Mouse (Mus musculus) gastrocnemius, postnatal 25 days (tissue): ENCODE data around the gene Atp6v0b. TPM values are rescaled to one million over a fixed set of nuclear protein-coding genes. Genes with fewer than 3 reads are reported as not detected.

ENCODE experiments used
- DNase-seq: peaks from one replicate; pipeline ENCODE4 v3.0.0; 2022
- total RNA-seq, 2 experiments: library from RNA; stranded (reverse); gene quantifications; 1 replicate in 1 of 2; 2 replicates in 1 of 2; pipeline ENCODE4 v1.2.3; 2021

Atp6v0b gene
- total RNA-seq, 2 experiments from 2014 or later, result 72.1 to 75.9 TPM

GRCm38 (mm10) chr4:117871787-117872186 is 15.3 kb downstream of the Atp6v0b start:
- no peak for DNase-seq

DNA sequence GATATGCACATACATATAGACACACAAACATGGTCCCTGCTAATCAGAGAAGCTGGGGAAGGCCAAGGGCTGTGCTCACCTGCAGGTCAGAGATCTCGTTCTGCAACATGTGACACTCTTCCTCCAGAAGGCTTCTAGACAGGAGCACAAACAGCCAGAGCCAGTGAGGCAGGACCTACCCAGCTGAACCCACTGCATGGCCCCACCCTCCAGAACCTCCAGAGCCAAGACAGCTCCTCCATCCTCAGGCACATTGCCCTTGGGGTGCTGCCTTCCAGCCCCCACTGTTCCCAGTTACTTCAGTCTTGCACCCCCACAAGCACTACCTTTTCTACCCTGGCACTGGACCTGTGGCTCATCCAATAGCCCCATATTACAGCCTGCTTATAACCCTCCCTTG is 16.7 kb downstream of the Atp6v0b start:
- DNase-seq, result no peak

DNA sequence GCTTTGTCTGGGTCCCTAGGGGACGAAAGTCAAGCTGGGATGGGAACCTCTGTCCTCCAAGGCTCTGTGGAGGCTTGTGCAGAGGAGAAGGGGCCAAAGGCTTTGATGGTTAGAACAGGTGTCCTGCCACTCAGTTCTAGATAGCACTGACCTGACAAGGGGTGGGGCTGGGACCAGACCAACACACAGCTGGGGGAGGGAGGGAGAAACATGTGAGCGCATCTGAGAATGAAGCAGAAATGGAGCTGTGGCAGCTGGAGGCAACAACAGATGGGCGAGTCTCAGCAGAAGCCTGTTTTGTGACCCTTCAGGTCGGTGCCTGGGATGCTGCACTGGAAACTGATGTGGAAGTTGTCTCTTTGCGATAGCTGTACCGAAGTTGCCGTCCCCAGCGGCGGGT is 17.8 kb downstream of the Atp6v0b start:
- DNase-seq, result no peak

DNA sequence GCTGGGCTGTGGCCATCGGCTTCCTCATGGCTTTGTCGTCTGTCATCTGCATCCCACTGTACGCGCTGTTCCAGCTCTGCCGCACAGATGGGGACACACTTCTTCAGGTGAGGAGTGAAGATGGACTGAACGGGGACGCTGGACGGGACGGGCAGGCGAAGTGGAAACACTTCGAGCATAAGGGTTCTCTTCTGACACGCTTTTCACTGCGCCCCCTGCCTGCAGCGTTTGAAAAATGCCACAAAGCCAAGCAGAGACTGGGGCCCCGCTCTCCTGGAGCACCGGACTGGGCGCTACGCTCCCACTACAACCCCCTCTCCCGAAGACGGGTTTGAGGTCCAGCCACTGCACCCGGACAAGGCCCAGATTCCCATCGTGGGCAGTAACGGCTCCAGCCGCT is 19.3 kb downstream of the Atp6v0b start:
- DNase-seq, result peak; percentile 40

DNA sequence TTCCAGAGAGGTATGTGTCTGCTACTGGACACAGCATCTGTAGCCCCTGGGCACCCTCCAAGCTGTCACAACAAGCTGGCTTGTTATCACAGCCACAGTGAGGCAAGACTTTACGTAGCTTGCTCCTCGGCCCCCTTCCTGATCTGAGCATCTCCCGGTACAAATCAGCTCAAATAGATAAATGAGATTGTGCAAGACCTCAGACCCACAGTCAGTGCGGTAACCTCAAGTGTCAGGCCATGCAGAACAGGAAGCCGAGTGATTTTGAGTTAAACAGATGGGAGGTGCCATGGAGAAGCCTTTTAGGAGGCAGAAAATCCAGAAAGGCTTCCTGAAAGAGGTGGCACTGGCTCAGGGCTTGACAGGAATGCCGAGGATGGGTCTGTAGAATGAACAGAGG is 20.1 kb downstream of the Atp6v0b start:
- DNase-seq, result no peak

DNA sequence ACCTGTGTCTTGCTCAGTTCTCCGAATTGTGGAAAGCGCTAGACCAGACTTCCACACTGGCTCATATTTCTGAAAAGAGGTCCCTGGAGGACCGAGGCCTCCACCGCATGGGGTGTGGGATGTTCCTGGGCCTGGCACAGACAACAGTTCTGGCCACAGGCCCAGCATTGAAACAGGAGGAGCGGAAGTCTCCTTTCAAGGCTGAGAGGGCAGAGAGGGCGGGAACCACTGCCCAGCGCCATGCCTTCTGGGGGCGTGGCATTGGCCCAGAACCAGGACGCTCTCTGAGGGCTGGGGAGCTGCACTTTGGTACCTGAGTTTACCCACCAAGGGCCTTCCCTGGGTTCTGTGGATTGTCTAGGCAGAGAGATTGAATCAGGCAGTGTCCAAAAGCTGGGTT is 21.1 kb downstream of the Atp6v0b start:
- DNase-seq, result peak; percentile 81

GRCm38 (mm10) chr4:117862823-117863222 is 24.3 kb downstream of the Atp6v0b start:
- no peak for DNase-seq

GRCm38 (mm10) chr4:117860570-117860969 is 26.6 kb downstream of the Atp6v0b start:
- DNase-seq, result no peak

DNA sequence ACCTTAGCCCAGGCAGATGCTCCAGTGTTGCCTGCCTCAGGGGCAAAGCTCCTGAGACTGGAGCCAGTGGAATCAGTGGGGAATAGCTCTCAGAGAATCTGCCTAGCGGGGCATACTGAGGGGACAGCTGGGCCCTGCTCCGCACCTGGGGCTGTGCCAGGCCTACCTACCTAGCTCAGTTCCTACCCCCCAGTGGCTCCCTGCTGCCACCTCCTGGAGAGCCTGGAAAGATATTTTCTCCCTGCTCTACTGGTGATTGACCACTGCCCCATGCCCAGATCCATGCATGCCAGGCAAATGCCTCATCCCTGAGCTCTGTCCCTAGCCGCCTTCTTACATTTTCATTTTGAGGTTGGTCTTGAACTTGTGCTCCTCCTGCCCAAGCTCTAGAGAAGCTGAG is 28.3 kb downstream of the Atp6v0b start:
- peak; percentile 66 for DNase-seq

- no peak for DNase-seq
These were observed 32.0 kb downstream of the Atp6v0b start for GRCm38 (mm10) chr4:117855146-117855545.

DNA sequence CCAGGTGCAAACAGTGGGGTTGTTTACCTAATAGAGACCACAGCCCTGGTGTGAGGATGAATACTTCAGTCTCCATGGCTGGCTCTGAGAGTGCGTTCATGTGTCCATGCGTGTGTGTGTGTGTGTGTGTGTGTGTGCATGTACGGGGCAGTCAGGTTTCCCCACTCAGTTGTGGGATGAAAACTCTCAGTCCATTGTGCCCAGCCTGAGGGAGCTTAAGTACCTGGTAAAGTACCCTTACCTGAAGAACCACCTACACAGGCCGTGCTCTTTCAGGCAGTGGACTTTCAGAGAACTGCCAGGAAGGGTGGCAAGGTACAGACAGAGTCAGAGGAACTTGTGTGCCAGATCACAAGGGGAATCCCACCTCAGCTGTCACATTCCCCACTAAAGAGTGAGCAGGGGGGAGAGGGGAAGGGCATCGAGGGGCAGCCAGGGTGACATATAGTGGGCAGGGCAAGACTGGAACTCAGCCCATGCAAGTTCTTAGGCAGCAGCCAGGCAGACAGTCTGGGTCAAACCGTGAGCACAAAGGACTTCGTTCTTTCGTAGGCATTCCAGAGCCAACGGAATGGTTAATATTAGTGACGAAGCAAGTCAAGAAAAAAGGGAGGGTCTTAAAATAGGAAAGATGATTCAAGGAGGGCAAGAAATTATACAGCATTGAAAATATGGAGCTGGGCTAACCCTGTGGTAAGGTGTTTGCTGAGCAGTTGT is 34.8 kb downstream of the Atp6v0b start:
- DNase-seq, result no peak

GRCm38 (mm10) chr4:117850871-117851270 is 36.3 kb downstream of the Atp6v0b start:
- DNase-seq, result peak; percentile 51

DNA sequence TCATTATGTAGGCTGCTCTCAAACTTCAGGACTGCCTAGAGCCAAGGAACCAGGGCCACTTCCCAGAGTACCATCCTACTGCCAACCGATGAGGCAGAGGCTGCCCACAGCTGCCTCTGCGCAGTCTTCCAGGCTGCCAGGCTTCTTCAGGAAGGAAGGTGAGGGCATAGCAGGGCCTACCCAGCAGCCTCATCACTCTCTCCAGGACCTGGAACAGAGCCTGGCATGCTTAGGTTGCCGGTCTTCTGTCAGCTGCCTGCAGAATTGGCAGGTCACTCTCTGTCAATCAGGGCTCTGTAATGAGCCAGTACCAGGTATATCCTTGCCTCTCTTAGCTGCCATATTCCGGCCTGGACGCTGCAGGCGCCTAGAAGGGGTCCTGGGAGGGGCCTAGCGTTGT is 37.0 kb downstream of the Atp6v0b start:
- peak; percentile 70 for DNase-seq

DNA sequence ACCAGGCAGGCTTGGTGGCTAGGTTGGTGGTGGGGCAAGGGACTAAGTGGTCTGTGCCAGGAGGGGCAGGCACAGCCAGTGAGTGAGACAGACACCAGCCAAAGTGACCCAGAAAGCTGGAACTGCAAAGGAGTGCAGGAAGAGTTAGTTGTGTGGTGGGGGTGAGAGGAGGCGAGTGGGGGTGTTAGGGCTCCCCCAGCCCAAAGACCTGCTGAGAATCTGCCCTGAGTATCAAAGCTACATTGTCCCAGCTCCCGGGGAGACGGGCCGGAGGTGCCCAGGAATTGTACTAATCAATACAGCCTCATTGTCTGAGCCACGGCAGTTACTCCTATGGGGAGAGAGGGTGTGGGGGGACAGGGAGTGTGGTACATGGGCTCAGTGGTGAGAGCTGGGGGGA is 37.6 kb downstream of the Atp6v0b start:
- DNase-seq, result no peak

- no peak for DNase-seq
These were observed 38.1 kb downstream of the Atp6v0b start for GRCm38 (mm10) chr4:117849063-117849462.

- DNase-seq, result no peak
These were observed 40.1 kb downstream of the Atp6v0b start for GRCm38 (mm10) chr4:117847011-117847410.

DNA sequence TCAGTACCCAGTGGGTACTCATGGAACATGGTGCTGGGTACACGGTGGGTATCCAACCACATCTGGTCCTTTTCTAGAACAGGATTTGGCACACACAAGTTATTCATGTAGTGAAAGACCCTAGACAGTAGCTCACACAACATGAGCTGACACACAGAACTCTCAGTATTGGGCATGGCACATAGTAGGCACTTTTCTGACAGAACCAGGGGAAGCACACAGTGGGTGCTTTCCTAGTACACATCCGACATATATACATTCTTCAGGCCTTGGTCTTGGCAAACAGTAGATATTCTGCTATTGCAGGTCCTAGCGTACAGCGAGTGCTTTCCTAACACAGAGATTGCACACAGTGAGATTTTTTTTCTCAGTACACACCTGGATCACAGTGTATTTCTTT is 40.9 kb downstream of the Atp6v0b start:
- DNase-seq, result no peak

DNA sequence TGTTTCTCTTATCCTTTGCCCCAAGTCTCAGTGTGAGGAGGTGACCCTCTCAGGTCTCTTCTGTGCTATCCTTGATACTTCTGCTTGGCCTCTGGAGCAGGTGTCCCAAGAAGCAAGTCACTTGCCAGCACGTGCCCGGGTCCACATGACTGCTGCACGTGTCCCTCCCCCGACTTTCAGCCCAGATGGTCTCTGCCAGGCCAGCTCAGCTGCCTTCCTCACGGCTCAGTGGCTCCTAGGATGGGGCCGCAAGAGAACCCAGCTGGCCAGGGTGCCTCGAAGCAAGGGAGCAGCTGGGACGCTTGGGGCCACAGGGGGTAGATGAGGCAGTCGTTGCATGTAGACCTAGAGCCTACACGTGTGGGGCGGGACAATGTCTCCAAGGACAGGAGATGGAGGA is 41.8 kb downstream of the Atp6v0b start:
- DNase-seq, result no peak

- no peak for DNase-seq
These were observed 42.7 kb downstream of the Atp6v0b start for GRCm38 (mm10) chr4:117844467-117844866.

DNA sequence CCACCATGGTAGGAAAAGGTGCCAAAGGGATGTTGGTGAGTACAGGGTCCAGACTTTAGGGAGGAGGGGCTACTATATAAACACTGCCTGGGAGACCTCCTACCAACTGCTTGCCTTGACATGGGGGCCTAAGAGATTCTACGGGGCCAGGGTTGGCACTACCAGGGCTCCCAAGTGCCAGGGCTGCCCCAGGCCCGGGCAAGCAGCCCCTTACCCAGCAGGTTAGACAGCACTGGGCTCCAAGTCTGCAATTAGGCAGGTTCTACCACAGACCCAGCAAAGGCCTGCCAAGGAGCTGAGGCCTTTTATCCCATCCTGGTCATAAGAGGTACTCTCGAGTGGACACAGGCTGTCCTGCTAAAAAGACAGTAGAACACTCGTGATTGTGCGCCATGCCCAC is 44.0 kb downstream of the Atp6v0b start:
- DNase-seq, result no peak

DNA sequence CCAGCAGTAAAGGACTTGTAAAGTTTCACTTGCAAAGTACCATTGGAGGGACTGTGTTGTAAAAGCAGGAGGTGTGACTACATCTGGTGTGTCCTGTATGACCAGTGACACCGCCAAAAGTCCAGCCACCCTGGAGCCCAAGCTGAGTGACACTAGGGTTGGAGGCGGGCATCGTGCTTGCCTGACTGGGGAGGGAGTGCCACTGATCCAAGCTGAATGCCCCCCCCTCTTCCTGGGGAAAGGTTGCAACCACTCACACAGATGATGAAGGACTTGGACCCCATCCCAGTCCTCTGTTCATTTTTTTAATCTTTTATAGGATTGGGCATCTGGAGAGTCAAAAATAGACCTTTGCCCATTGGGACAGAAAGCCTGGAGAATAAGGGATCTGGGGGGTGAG is 45.6 kb downstream of the Atp6v0b start:
- no peak for DNase-seq

GRCm38 (mm10) chr4:117840821-117841220 is 46.3 kb downstream of the Atp6v0b start:
- DNase-seq, result no peak

GRCm38 (mm10) chr4:117839366-117839765 is 47.8 kb downstream of the Atp6v0b start:
- DNase-seq, result no peak

DNA sequence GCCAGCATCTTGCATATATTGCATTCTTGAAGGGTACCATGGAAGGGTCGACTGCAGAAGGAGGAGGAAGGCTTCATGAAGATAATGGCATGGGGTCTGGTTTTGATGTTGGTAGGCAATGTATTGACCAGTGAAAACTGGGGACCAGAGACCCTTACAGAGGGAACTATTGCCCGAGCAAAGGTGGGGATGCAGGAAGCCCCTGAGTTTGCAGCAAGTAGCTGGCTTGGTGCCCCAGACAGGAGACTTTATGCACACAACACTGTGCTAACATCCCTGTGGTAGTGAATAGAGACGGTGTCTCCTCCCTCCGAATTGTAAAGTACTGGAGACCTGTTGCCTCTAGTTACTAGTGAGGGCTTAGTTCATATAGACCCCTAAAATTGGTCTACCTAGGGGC is 49.9 kb downstream of the Atp6v0b start:
- no peak for DNase-seq
